Mouse (Mus musculus) T-cell, adult 66 days (primary cell): Measurements from ENCODE around the gene Actl9. TPM values are rescaled to one million over a fixed set of nuclear protein-coding genes. Genes with fewer than 3 reads are reported as not detected.

Source experiments
- total RNA-seq, 2 experiments: library from RNA; stranded (reverse); gene quantifications; 3 replicates in 1 of 2; 4 replicates in 1 of 2; pipeline ENCODE4 v1.2.4; 2023

The Actl9 gene
- not detected for total RNA-seq

GRCm38 (mm10) chr17:33432019-33432946 lies at the start of gene Actl9:
TSS of gene Actl9 (plus strand) at chr17:33432896.

GRCm38 (mm10) chr17:33394182-33395034 lies 38.3 kb upstream of the Actl9 start, which contains the start of gene Zfp101:
TSS of gene Zfp101 (minus strand) at chr17:33394641.

Other genes starting within 250 kb of the Actl9 start
- not detected for gene Olfr239, start 241.6 kb upstream of the Actl9 start, total RNA-seq
- gene Olfr1564, start 211.2 kb upstream of the Actl9 start, total RNA-seq: not detected
- 10 to 100 TPM in 1 of 2 experiments, 1 to 10 TPM in 1; 9.4 to 10.1 TPM for gene Zfp955a, start 177.8 kb upstream of the Actl9 start, total RNA-seq
- not detected for gene Olfr63, start 168.2 kb upstream of the Actl9 start, total RNA-seq
- gene Zfp955b, start 143.4 kb upstream of the Actl9 start, total RNA-seq: 10 to 100 TPM; 10.5 to 16.1 TPM
- gene Zfp81, start 74.0 kb upstream of the Actl9 start, total RNA-seq: 10 to 100 TPM; 13.7 to 19.7 TPM
- gene Zfp101, start 38.3 kb upstream of the Actl9 start, total RNA-seq: 1 to 10 TPM; 8.0 to 8.8 TPM
- gene Adamts10, start 91.3 kb downstream of the Actl9 start, total RNA-seq: 100 to 1,000 TPM; 177 TPM
- gene Myo1f, start 122.8 kb downstream of the Actl9 start, total RNA-seq: 10 to 100 TPM; 44.0 to 50.0 TPM
- gene Zfp414, start 196.2 kb downstream of the Actl9 start, total RNA-seq: 10 to 100 TPM; 50.6 to 60.3 TPM
- gene Pram1, start 205.2 kb downstream of the Actl9 start, total RNA-seq: 1 to 10 TPM; 2.7 to 3.1 TPM